Mouse (Mus musculus): ENCODE data around the gene Gm5426. TPM values are rescaled to one million over a fixed set of nuclear protein-coding genes. Genes with fewer than 3 reads are reported as not detected.
A peak's percentile ranks its signal among the peaks of the same experiment; 100 is the strongest.

Gm5426 gene
- total and polyA plus RNA-seq, 3 experiments = not detected

DNA sequence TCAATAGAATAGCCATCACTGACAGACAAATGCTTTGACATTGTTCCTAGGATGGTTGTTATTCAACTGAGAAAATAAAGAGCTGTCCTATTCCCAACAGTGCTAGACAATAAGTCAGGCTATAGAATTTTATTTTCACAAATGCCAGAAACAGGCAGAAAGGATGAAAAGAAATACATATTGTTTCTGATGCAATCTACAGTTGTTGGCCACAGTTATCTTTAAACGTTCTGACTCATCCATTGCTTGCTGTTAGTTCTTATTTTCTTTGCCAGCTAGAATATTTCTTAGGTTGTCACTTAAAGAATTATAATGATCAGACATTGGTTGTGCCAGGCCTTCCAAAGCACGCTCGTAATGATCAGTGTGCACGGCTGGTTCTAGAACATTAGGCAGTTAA lies 35.4 kb upstream of the Gm5426 start:
- DNase-seq = no peak
- intact Hi-C loops (cut with DNase I) = no loop called here
- no peak overlapping the region for H3K4me3 ChIP-seq

GRCm38 (mm10) chr10:96104158-96104557 lies 32.2 kb upstream of the Gm5426 start:
- Histone ChIP-seq H3K79me2 (replicated peaks; ENCODE audit: control insufficient read depth, insufficient read depth, low read length) (no peaks in the 10 kb centered on the region), H3K4me3 (no peak overlapping the region), H3K4me1 (ENCODE audit: control insufficient read depth, insufficient read depth, low read length) (no peaks in the 10 kb centered on the region), H3K36me3 (ENCODE audit: control insufficient read depth, insufficient read depth, low read length) (no peaks in the 10 kb centered on the region), H3K27ac (no peak overlapping the region), H3K27me3 (ENCODE audit: control insufficient read depth, insufficient read depth, low read length) (no peaks in the 10 kb centered on the region), H3K9ac (ENCODE audit: low read depth, low read length) (no peak overlapping the region)
- 50% methylated on average over 3 of the region's 3 CpGs for WGBS
- intact Hi-C loops (cut with DNase I) = no loop called here
- TF ChIP-seq CTCF (IDR thresholded peaks at IDR 0.05) (peak; percentile 24; the same call in 1 of the 2 replicates), EP300 (IDR thresholded peaks at IDR 0.05; ENCODE audit: insufficient read depth, low read depth, low read length) (no peak), POLR2A (IDR thresholded peaks at IDR 0.05; ENCODE audit: insufficient read depth, low read depth, low read length) (no peak)
- DNase-seq = no peak

More for the DNA sequence above, 35.4 kb upstream of the Gm5426 start:
- H3K36me3 ChIP-seq (ENCODE audit: control insufficient read depth, insufficient read depth, low read length) = no peaks in the 10 kb centered on the region
- TF ChIP-seq POLR2A (IDR thresholded peaks at IDR 0.05; ENCODE audit: insufficient read depth, low read depth, low read length) (no peak), EP300 (IDR thresholded peaks at IDR 0.05; ENCODE audit: insufficient read depth, low read depth, low read length) (no peak), CTCF (IDR thresholded peaks at IDR 0.05) (no peak)
- H3K4me1 ChIP-seq (ENCODE audit: control insufficient read depth, insufficient read depth, low read length) = no peaks in the 10 kb centered on the region
- 78% methylated on average over 4 of the region's 4 CpGs for WGBS
- no peaks in the 10 kb centered on the region for H3K27me3 ChIP-seq (ENCODE audit: control insufficient read depth, insufficient read depth, low read length)
- H3K79me2 ChIP-seq (replicated peaks; ENCODE audit: control insufficient read depth, insufficient read depth, low read length) = no peaks in the 10 kb centered on the region
- no peak overlapping the region for H3K9ac ChIP-seq (ENCODE audit: low read depth, low read length)
- H3K27ac ChIP-seq = no peak overlapping the region

- Histone ChIP-seq H3K79me2 (replicated peaks; ENCODE audit: control insufficient read depth, insufficient read depth, low read length) (no peaks in the 10 kb centered on the region), H3K36me3 (ENCODE audit: control insufficient read depth, insufficient read depth, low read length) (no peaks in the 10 kb centered on the region), H3K4me1 (ENCODE audit: control insufficient read depth, insufficient read depth, low read length) (no peaks in the 10 kb centered on the region), H3K4me3 (no peak overlapping the region), H3K9ac (ENCODE audit: low read depth, low read length) (no peak overlapping the region), H3K27ac (no peak overlapping the region), H3K27me3 (ENCODE audit: control insufficient read depth, insufficient read depth, low read length) (no peaks in the 10 kb centered on the region; the same call in 1 of the 2 replicates)
- 78% methylated on average over 4 of the region's 4 CpGs for WGBS
- TF ChIP-seq POLR2A (IDR thresholded peaks at IDR 0.05; ENCODE audit: insufficient read depth, low read depth, low read length) (no peak), EP300 (IDR thresholded peaks at IDR 0.05; ENCODE audit: insufficient read depth, low read depth, low read length) (no peak), CTCF (IDR thresholded peaks at IDR 0.05) (no peak)
- intact Hi-C loops (cut with DNase I) = no loop called here
- no peak for DNase-seq
These were observed 31.8 kb upstream of the Gm5426 start for GRCm38 (mm10) chr10:96104624-96105023.

- TF ChIP-seq CTCF (IDR thresholded peaks at IDR 0.05) = peak; percentile 44
- no peak for TF ChIP-seq POLR2A (IDR thresholded peaks at IDR 0.05; ENCODE audit: insufficient read depth, low read depth, low read length)
- DNase-seq = no peak
- H3K4me3 ChIP-seq = no peak overlapping the region
- 88% methylated on average over 2 of the region's 2 CpGs for WGBS
- no peaks in the 10 kb centered on the region for H3K4me1 ChIP-seq (ENCODE audit: control insufficient read depth, insufficient read depth, low read length)
- intact Hi-C loops (cut with DNase I) = no loop called here
- no peaks in the 10 kb centered on the region for H3K36me3 ChIP-seq (ENCODE audit: control insufficient read depth, insufficient read depth, low read length)
- H3K27ac ChIP-seq = no peak overlapping the region
- H3K9ac ChIP-seq (ENCODE audit: low read depth, low read length) = no peak overlapping the region
- no peaks in the 10 kb centered on the region for H3K79me2 ChIP-seq (replicated peaks; ENCODE audit: control insufficient read depth, insufficient read depth, low read length)
- H3K27me3 ChIP-seq (ENCODE audit: control insufficient read depth, insufficient read depth, low read length) = no peaks in the 10 kb centered on the region; the same call in 1 of the 2 replicates
These were observed 31.3 kb upstream of the Gm5426 start for GRCm38 (mm10) chr10:96105124-96105523.

DNA sequence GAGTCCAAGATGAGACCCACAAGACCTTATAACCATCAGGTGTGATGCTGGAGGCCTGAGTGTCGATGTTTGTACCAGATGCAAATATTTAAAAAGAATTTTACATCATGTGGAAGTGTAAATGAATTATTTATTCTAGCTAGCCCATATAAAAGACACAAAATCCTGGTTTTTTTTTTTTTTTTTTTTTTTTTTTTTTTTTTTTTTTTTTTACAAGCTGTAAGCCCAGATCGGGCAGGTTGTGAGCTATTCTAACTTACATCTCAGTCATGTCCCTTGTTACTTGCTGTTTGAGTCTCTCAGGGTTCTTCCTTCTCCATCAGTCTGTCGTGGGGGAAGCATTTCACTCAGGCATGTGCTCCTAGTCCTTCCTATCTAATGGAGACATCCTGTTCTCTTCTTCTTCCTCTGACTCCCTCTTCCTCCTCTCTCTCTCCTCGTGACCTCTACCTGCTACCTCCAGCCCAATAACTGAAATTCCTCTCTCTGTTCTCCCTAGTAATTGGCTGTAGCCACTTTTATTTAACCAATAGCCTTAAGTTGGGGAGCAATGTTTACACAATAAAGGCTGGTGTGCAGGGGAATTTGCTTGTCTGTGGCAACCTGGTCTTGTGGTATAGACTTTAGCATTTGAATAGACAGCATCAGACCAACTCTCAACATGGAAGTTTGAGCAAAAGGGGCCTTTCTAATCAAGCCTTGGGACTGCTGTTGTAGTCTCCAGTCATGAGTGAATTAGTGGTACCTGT lies 29.3 kb upstream of the Gm5426 start:
- Histone ChIP-seq H3K4me3 (no peak overlapping the region), H3K9ac (ENCODE audit: low read depth, low read length) (no peak overlapping the region), H3K36me3 (ENCODE audit: control insufficient read depth, insufficient read depth, low read length) (no peaks in the 10 kb centered on the region), H3K27ac (no peak overlapping the region), H3K27me3 (ENCODE audit: control insufficient read depth, insufficient read depth, low read length) (no peaks in the 10 kb centered on the region; the same call in 1 of the 2 replicates), H3K4me1 (ENCODE audit: control insufficient read depth, insufficient read depth, low read length) (no peaks in the 10 kb centered on the region), H3K79me2 (replicated peaks; ENCODE audit: control insufficient read depth, insufficient read depth, low read length) (no peaks in the 10 kb centered on the region)
- intact Hi-C loops (cut with DNase I) = no loop called here
- TF ChIP-seq POLR2A (IDR thresholded peaks at IDR 0.05; ENCODE audit: insufficient read depth, low read depth, low read length) (no peak), CTCF (IDR thresholded peaks at IDR 0.05) (no peak), EP300 (IDR thresholded peaks at IDR 0.05; ENCODE audit: insufficient read depth, low read depth, low read length) (no peak)
- no peak for DNase-seq
- 58% methylated on average over 4 of the region's 4 CpGs for WGBS

GRCm38 (mm10) chr10:96107825-96108224 lies 28.6 kb upstream of the Gm5426 start:
- Histone ChIP-seq H3K27ac (no peak overlapping the region), H3K79me2 (replicated peaks; ENCODE audit: control insufficient read depth, insufficient read depth, low read length) (no peaks in the 10 kb centered on the region), H3K4me1 (ENCODE audit: control insufficient read depth, insufficient read depth, low read length) (no peaks in the 10 kb centered on the region), H3K9ac (ENCODE audit: low read depth, low read length) (no peak overlapping the region), H3K4me3 (no peak overlapping the region), H3K27me3 (ENCODE audit: control insufficient read depth, insufficient read depth, low read length) (no peaks in the 10 kb centered on the region; the same call in 1 of the 2 replicates), H3K36me3 (ENCODE audit: control insufficient read depth, insufficient read depth, low read length) (no peaks in the 10 kb centered on the region)
- intact Hi-C loops (cut with DNase I) = no loop called here
- 54% methylated on average over 1 of the region's 1 CpGs for WGBS
- no peak for TF ChIP-seq EP300 (IDR thresholded peaks at IDR 0.05; ENCODE audit: insufficient read depth, low read depth, low read length)
- no peak for TF ChIP-seq POLR2A (IDR thresholded peaks at IDR 0.05; ENCODE audit: insufficient read depth, low read depth, low read length)
- TF ChIP-seq CTCF (IDR thresholded peaks at IDR 0.05) = no peak
- no peak for DNase-seq

Measured in heart, adult 2 months (tissue).